Mouse (Mus musculus): ENCODE results near the gene Plxnd1. TPM values are rescaled to one million over a fixed set of nuclear protein-coding genes. Genes with fewer than 3 reads are reported as not detected.

Plxnd1 gene
- polyA plus RNA-seq, 1 experiment = 26.2 TPM

DNA sequence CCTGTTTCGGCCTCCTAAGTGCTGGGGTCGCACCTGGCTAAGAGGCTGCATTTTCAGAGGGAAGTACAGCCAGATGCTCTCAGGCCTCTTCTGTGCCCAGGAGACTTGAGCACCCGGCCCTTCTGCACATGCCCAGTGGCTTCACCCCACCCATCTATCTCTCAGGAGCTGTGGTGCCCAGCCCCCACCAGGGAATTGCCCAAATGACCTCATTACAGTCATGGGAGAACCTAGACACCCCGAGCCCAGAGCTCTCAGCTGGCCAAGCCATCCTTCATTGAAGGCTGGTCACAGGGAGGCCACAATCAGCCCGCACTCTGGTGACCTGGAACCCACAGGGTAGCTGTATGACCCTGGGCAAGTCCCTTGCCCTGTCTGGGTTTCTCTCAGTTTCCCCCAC, 5.8 kb downstream of the Plxnd1 start:
- Histone ChIP-seq H3K4me1 (ENCODE audit: control insufficient read depth, insufficient read depth, insufficient read length, low read length) (peaks cover 20% of the 10 kb centered on the region), H3K4me3 (ENCODE audit: low read depth, low read length) (no peak overlapping the region), H3K27ac (ENCODE audit: insufficient read depth, low read depth, low read length) (no peak overlapping the region), H3K36me3 (ENCODE audit: control insufficient read depth, insufficient read depth, low read length) (no peaks in the 10 kb centered on the region), H3K27me3 (ENCODE audit: control insufficient read depth, insufficient read depth, low read length) (peaks cover 14% of the 10 kb centered on the region)
- no peak for TF ChIP-seq CTCF (IDR thresholded peaks at IDR 0.05; ENCODE audit: extremely low read depth, insufficient read length, insufficient replicate concordance, low read depth, low read length)
- no peak for TF ChIP-seq POLR2A (IDR thresholded peaks at IDR 0.05; ENCODE audit: low read depth, low read length)
- WGBS = 59% methylated on average over 5 of the region's 5 CpGs

DNA sequence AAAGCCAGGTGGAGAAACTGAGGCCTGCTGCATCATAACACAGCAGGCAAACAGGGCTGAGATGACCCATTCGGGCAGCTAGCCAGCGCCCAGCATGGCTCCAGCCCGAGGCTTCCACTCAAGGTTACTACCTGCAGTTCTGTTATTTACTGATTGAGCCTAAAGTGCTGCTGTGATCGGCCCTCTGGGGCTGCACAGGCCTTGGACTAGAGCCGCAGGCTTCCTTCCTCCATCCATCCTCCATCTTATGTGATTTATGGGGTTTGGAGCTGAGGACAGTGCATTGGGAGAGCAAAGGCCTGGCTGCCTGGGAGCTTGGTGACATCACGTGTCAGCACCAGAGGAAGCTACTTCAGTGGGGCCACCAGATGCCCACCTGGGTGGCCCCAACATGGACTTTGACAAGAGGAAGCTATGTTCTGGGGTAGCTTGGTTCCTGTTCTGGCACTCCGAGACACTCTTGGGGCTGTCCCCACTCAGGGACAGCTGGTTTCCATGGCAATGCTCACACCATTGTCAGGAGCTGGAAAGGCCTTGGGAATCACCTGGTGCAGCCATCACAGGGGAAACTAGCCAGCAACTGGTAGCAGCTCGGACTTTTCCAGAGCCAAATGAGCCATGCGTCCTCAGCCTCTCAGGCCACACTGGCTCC, 7.6 kb downstream of the Plxnd1 start:
- H3K27me3 ChIP-seq (ENCODE audit: control insufficient read depth, insufficient read depth, low read length) = 0 out of 2 replicates have a peak, but pooled peaks cover 5% of the 10 kb centered on the region
- no peak overlapping the region for H3K4me3 ChIP-seq (ENCODE audit: low read depth, low read length)
- peak overlapping the region; percentile 45; the same call in 1 of the 2 replicates for H3K27ac ChIP-seq (ENCODE audit: insufficient read depth, low read depth, low read length)
- TF ChIP-seq CTCF (IDR thresholded peaks at IDR 0.05; ENCODE audit: extremely low read depth, insufficient read length, insufficient replicate concordance, low read depth, low read length) = no peak
- no peak for TF ChIP-seq POLR2A (IDR thresholded peaks at IDR 0.05; ENCODE audit: low read depth, low read length)
- H3K36me3 ChIP-seq (ENCODE audit: control insufficient read depth, insufficient read depth, low read length) = no peaks in the 10 kb centered on the region
- peaks cover 9% of the 10 kb centered on the region for H3K4me1 ChIP-seq (ENCODE audit: control insufficient read depth, insufficient read depth, insufficient read length, low read length)
- WGBS = 57% methylated on average over 9 of the region's 9 CpGs

DNA sequence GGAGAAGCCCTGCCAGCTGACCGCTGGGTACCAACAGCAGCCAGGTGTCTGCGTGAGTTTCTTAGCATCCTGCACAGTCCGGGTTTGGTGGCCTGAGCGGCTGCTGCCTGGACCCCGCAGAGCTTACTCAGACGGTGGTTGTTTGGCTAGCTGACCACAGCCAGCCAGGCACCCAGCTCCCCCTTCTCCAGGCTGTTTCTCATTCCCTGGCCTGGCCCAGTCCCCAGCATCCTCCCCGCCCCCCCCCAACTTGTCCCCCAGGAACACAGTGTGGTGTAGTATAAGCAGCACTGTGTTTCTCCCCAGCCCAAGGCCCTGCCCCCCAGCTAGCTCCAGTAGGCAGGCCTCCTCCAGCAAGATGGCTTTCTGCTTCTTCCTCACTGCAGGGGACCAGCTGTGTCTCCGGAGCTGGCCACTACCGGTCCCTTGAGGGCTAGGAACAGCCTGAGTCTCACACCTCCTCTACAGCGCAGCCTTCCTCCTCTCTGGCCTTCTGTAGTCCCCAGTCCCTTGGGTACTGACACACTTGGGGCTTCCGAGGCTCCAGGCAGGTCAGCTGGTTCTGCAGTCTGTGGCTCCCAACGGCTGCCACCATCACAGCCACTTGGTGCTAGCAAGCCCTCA, 8.2 kb downstream of the Plxnd1 start:
- Histone ChIP-seq H3K36me3 (ENCODE audit: control insufficient read depth, insufficient read depth, low read length) (no peaks in the 10 kb centered on the region), H3K4me3 (ENCODE audit: low read depth, low read length) (no peak overlapping the region), H3K27ac (ENCODE audit: insufficient read depth, low read depth, low read length) (peak overlapping the region; percentile 45; the same call in 1 of the 2 replicates), H3K4me1 (ENCODE audit: control insufficient read depth, insufficient read depth, insufficient read length, low read length) (peaks cover 9% of the 10 kb centered on the region), H3K27me3 (ENCODE audit: control insufficient read depth, insufficient read depth, low read length) (0 out of 2 replicates have a peak, but pooled peaks cover under 1% of the 10 kb centered on the region)
- TF ChIP-seq CTCF (IDR thresholded peaks at IDR 0.05; ENCODE audit: extremely low read depth, insufficient read length, insufficient replicate concordance, low read depth, low read length) (no peak), POLR2A (IDR thresholded peaks at IDR 0.05; ENCODE audit: low read depth, low read length) (no peak)
- 76% methylated on average over 12 of the region's 12 CpGs for WGBS

DNA sequence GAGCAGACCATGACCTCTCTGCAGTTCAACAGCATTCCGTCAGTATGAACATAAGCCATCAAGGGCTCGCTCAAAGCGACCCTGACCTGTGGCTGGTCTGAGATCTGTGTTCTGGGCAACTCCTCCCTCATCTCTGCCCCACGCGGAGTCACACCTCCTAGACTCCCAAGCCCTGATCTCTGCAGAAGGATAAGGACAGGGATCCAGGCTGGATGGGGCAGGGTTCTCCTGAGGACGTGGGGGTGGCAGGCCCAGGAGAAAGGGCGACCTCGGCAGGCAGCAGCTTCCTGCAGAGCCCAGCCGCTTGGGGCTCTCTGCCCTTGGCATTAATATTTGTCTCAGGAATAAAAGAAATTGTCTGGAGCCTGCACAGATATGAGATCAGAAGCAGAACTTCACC, 9.2 kb downstream of the Plxnd1 start:
- Histone ChIP-seq H3K27me3 (ENCODE audit: control insufficient read depth, insufficient read depth, low read length) (no peaks in the 10 kb centered on the region), H3K36me3 (ENCODE audit: control insufficient read depth, insufficient read depth, low read length) (no peaks in the 10 kb centered on the region), H3K27ac (ENCODE audit: insufficient read depth, low read depth, low read length) (no peak overlapping the region), H3K4me1 (ENCODE audit: control insufficient read depth, insufficient read depth, insufficient read length, low read length) (peaks cover 9% of the 10 kb centered on the region), H3K4me3 (ENCODE audit: low read depth, low read length) (no peak overlapping the region)
- no peak for TF ChIP-seq POLR2A (IDR thresholded peaks at IDR 0.05; ENCODE audit: low read depth, low read length)
- TF ChIP-seq CTCF (IDR thresholded peaks at IDR 0.05; ENCODE audit: extremely low read depth, insufficient read length, insufficient replicate concordance, low read depth, low read length) = no peak
- 65% methylated on average over 9 of the region's 9 CpGs for WGBS

DNA sequence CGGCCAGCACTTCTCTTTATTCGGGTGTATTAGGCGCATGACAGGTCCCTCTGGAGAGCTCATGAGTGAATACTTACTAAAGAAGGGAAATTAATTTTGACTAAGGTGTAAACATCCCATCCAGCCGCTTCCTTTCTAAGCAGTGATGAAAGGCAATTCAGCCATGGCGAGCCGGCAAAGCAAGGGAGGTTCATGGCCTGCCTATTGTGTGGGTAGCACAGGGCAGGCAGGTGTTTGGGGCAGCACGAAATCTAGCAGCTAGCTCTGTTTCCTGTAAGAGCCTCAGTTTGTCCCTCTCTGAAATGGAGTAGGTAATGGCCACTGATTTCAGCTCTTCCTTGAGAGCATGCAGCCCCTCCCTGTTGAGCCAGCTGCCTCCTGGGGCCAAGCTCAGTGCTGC, 10.2 kb downstream of the Plxnd1 start:
- Histone ChIP-seq H3K4me3 (ENCODE audit: low read depth, low read length) (no peak overlapping the region), H3K4me1 (ENCODE audit: control insufficient read depth, insufficient read depth, insufficient read length, low read length) (peaks cover 8% of the 10 kb centered on the region), H3K36me3 (ENCODE audit: control insufficient read depth, insufficient read depth, low read length) (no peaks in the 10 kb centered on the region), H3K27ac (ENCODE audit: insufficient read depth, low read depth, low read length) (no peak overlapping the region), H3K27me3 (ENCODE audit: control insufficient read depth, insufficient read depth, low read length) (no peaks in the 10 kb centered on the region)
- WGBS = 73% methylated on average over 7 of the region's 7 CpGs
- TF ChIP-seq POLR2A (IDR thresholded peaks at IDR 0.05; ENCODE audit: low read depth, low read length) (no peak), CTCF (IDR thresholded peaks at IDR 0.05; ENCODE audit: extremely low read depth, insufficient read length, insufficient replicate concordance, low read depth, low read length) (no peak)

DNA sequence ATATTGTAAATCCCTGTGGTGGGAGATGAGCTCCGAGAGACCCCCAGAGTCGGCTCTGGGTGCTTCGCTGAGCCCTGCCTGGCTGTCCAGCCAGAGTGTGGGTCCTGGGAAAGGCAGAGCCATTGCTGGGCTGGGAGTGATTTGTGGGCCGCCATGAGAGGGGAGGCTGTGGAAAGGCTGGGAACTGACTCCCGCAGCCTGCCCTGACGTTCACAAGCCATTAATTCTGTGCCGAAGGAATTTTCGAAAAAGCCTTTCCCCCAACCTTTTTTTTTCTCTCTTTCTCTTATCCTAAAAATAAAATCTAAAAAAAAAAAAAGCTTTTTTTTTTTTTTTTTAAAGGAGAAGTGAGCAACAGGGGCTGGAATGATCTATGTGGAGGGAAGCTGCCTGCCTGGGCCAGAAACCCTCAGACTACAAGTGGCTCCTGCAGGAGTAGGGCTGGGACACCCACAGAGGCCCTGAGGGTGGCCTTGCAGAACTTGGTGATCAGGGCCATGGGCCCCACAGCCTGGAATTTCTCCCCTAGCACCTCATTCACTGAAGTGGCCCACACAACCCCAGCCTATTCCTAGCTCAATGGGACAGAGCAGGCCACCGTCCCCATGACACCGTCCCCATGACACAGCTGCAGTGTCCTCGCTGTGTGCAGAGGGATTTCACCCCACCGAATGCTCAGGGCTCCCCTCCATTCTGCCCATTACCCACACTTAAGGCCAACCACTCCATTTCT, 11.3 kb downstream of the Plxnd1 start:
- WGBS = 75% methylated on average over 12 of the region's 12 CpGs
- TF ChIP-seq POLR2A (IDR thresholded peaks at IDR 0.05; ENCODE audit: low read depth, low read length) = no peak
- TF ChIP-seq CTCF (IDR thresholded peaks at IDR 0.05; ENCODE audit: extremely low read depth, insufficient read length, insufficient replicate concordance, low read depth, low read length) = no peak
- Histone ChIP-seq H3K4me1 (ENCODE audit: control insufficient read depth, insufficient read depth, insufficient read length, low read length) (peaks cover 5% of the 10 kb centered on the region), H3K27ac (ENCODE audit: insufficient read depth, low read depth, low read length) (peak overlapping the region; percentile 13; the same call in 1 of the 2 replicates), H3K36me3 (ENCODE audit: control insufficient read depth, insufficient read depth, low read length) (no peaks in the 10 kb centered on the region), H3K4me3 (ENCODE audit: low read depth, low read length) (no peak overlapping the region), H3K27me3 (ENCODE audit: control insufficient read depth, insufficient read depth, low read length) (no peaks in the 10 kb centered on the region)

DNA sequence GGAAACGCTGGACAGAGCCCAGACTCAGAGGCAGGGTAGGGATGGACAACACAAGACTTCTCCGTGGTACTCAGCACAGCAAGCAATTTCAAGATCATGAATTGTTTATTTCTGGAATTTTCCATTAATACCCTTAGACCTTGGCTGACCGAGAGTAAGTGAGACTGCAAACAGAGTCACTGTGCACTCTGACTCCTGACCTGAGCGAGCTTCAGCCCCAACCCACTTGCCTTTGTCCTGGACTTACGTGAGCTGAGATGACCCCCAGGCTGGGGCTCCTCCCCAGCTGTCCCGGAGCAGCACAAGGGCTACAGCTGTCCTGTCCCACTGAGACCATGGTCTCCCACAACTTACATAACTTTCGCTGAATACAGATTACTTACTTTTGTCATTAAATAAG, 11.9 kb downstream of the Plxnd1 start:
- Histone ChIP-seq H3K27me3 (ENCODE audit: control insufficient read depth, insufficient read depth, low read length) (no peaks in the 10 kb centered on the region), H3K36me3 (ENCODE audit: control insufficient read depth, insufficient read depth, low read length) (no peaks in the 10 kb centered on the region), H3K4me1 (ENCODE audit: control insufficient read depth, insufficient read depth, insufficient read length, low read length) (peaks cover 5% of the 10 kb centered on the region), H3K27ac (ENCODE audit: insufficient read depth, low read depth, low read length) (no peak overlapping the region; the same call in 1 of the 2 replicates), H3K4me3 (ENCODE audit: low read depth, low read length) (no peak overlapping the region)
- TF ChIP-seq CTCF (IDR thresholded peaks at IDR 0.05; ENCODE audit: extremely low read depth, insufficient read length, insufficient replicate concordance, low read depth, low read length) = no peak
- TF ChIP-seq POLR2A (IDR thresholded peaks at IDR 0.05; ENCODE audit: low read depth, low read length) = no peak
- WGBS = 63% methylated on average over 7 of the region's 7 CpGs

Data from small intestine, adult 2 months (tissue).